Mouse (Mus musculus) limb, embryonic 14.5 days (tissue): ENCODE data around the gene Lhfpl3. TPM values are rescaled to one million over a fixed set of nuclear protein-coding genes. Genes with fewer than 3 reads are reported as not detected.

Experiments
- ATAC-seq: fragments of 200-750 bp; cut with Nextera tagmentation; 2 replicates; pipeline ENCODE4 v1.8.0; 2017; ENCODE audit warnings: low read depth, moderate number of reproducible peaks, moderate TSS enrichment; ENCODE audit not compliant: low FRiP score
- DNase-seq: peaks from one replicate; pipeline ENCODE4 v3.0.0-alpha.2; 2015; ENCODE audit warnings: low spot score
- H3K27ac ChIP-seq: fragments of 300-500 bp; sonication (generic); replicated peaks from 2 replicates; pipeline ENCODE4 v1.5.1; 2014; ENCODE audit warnings: low read depth, mild to moderate bottlenecking, low read length, moderate library complexity, mixed read lengths
- H3K27me3 ChIP-seq: fragments of 300-500 bp; sonication (generic); 2 replicates; pipeline ENCODE4 v1.6.1; 2014; ENCODE audit warnings: low read length, mixed read lengths; ENCODE audit not compliant: control insufficient read depth, insufficient read depth
- H3K36me3 ChIP-seq: fragments of 300-500 bp; sonication (generic); 2 replicates; pipeline ENCODE4 v1.6.1; 2014; ENCODE audit warnings: mild to moderate bottlenecking, low read length, moderate library complexity, mixed read lengths; ENCODE audit not compliant: control insufficient read depth, insufficient read depth
- H3K4me1 ChIP-seq: fragments of 300-500 bp; sonication (generic); 2 replicates; pipeline ENCODE4 v1.6.1; 2014; ENCODE audit warnings: antibody characterized with exemption, low read length, mixed read lengths; ENCODE audit not compliant: control insufficient read depth, insufficient read depth
- H3K4me2 ChIP-seq: fragments of 300-500 bp; sonication (generic); replicated peaks from 2 replicates; pipeline ENCODE4 v1.6.1; 2014; ENCODE audit warnings: low read depth, mild to moderate bottlenecking, low read length, moderate library complexity; ENCODE audit not compliant: severe bottlenecking
- H3K4me3 ChIP-seq: fragments of 300-500 bp; sonication (generic); replicated peaks from 2 replicates; pipeline ENCODE4 v1.5.1; 2014; ENCODE audit warnings: low read length
- H3K9ac ChIP-seq: fragments of 300-500 bp; sonication (generic); 2 replicates; pipeline ENCODE4 v1.6.1; 2014; ENCODE audit warnings: mild to moderate bottlenecking, low read depth, low read length, moderate library complexity; ENCODE audit not compliant: severe bottlenecking
- H3K9me3 ChIP-seq: fragments of 300-500 bp; sonication (generic); 2 replicates; pipeline ENCODE4 v1.6.1; 2016; ENCODE audit warnings: low read length; ENCODE audit not compliant: control insufficient read depth
- POLR2A ChIP-seq: fragments of 200-500 bp; IDR thresholded peaks from 2 replicates; pipeline ENCODE4 v1.8.0; 2012; ENCODE audit warnings: inconsistent platforms, mild to moderate bottlenecking, moderate library complexity, borderline replicate concordance; ENCODE audit not compliant: insufficient read depth, insufficient read length; ENCODE audit errors: extremely low read depth
- WGBS: fragments of 180-500 bp; shearing (Covaris S2); extraction: QIAGEN DNeasy Blood & Tissue Kit; methylation state at CpG from one replicate; pipeline ENCODE4 v1.1.7; 2014; 5-methylcytosine and 5-hydroxymethylcytosine counted together
- polyA plus RNA-seq, 2 experiments: library from polyadenylated mRNA; depleted of rRNA in 1 of 2; stranded (reverse) in 1 of 2; unstranded in 1 of 2; fragments of >200 nt; fragmentation: Nextera tagmentation in 1 of 2; extraction: Ambion mirVana in 1 of 2; gene quantifications; 2 replicates each; pipeline versions ENCODE4 v1.2.1 to v1.2.3; 2012 to 2014

Lhfpl3 gene
- polyA plus RNA-seq, 2 experiments: 0.72 to 0.82 TPM

- Histone ChIP-seq H3K9me3 (no peaks in the 10 kb centered on the region), H3K36me3 (no peaks in the 10 kb centered on the region), H3K4me1 (0 out of 2 replicates have a peak, but pooled peaks cover 3% of the 10 kb centered on the region), H3K27me3 (no peaks in the 10 kb centered on the region), H3K4me3 (no peak overlapping the region), H3K9ac (no peak overlapping the region), H3K27ac (no peak overlapping the region), H3K4me2 (no peak overlapping the region)
- ATAC-seq (no peak), DNase-seq (no peak)
- WGBS: 42% methylated on average over 9 of the region's 9 CpGs
- TF ChIP-seq POLR2A: no peak
Measured at GRCm38 (mm10) chr5:23249896-23250875, 504.3 kb downstream of the Lhfpl3 start.

GRCm38 (mm10) chr5:23251462-23252224 is 505.8 kb downstream of the Lhfpl3 start:
- Histone ChIP-seq H3K27ac (peak overlapping the region; percentile 48; the same call in 1 of the 2 replicates), H3K4me1 (0 out of 2 replicates have a peak, but pooled peaks cover 3% of the 10 kb centered on the region), H3K4me2 (no peak overlapping the region), H3K9me3 (no peaks in the 10 kb centered on the region), H3K36me3 (no peaks in the 10 kb centered on the region), H3K9ac (no peak overlapping the region), H3K27me3 (no peaks in the 10 kb centered on the region), H3K4me3 (no peak overlapping the region)
- no peak for TF ChIP-seq POLR2A
- 42% methylated on average over 11 of the region's 12 CpGs for WGBS
- DNase-seq (peak; percentile 15), ATAC-seq (no peak)

- WGBS: 43% methylated on average over 3 of the region's 3 CpGs
- no peak overlapping the region for H3K4me2 ChIP-seq
- no peak overlapping the region for H3K9ac ChIP-seq
- DNase-seq: no peak
- H3K27me3 ChIP-seq: no peaks in the 10 kb centered on the region
- H3K27ac ChIP-seq: no peak overlapping the region
- H3K4me3 ChIP-seq: no peak overlapping the region
- 0 out of 2 replicates have a peak, but pooled peaks cover 3% of the 10 kb centered on the region for H3K4me1 ChIP-seq
- no peaks in the 10 kb centered on the region for H3K9me3 ChIP-seq
- no peak for TF ChIP-seq POLR2A
- ATAC-seq: no peak
- no peaks in the 10 kb centered on the region for H3K36me3 ChIP-seq
Measured at GRCm38 (mm10) chr5:23255816-23256418, 510.1 kb downstream of the Lhfpl3 start.

GRCm38 (mm10) chr5:23273309-23273708 is 527.5 kb downstream of the Lhfpl3 start:
- DNase-seq (no peak), ATAC-seq (no peak)
- no peaks in the 10 kb centered on the region for H3K9me3 ChIP-seq
- WGBS: 75% methylated on average over 3 of the region's 3 CpGs
- no peak overlapping the region for H3K27ac ChIP-seq
- no peaks in the 10 kb centered on the region for H3K27me3 ChIP-seq
- no peaks in the 10 kb centered on the region for H3K4me1 ChIP-seq
- no peak for TF ChIP-seq POLR2A
- H3K4me3 ChIP-seq: no peak overlapping the region
- no peaks in the 10 kb centered on the region for H3K36me3 ChIP-seq
- no peak overlapping the region for H3K4me2 ChIP-seq
- no peak overlapping the region for H3K9ac ChIP-seq

GRCm38 (mm10) chr5:23279364-23279763 is 533.5 kb downstream of the Lhfpl3 start:
- whole genome bisulfite sequencing: 88% methylated on average over 7 of the region's 7 CpGs
- Histone ChIP-seq H3K4me2 (no peak overlapping the region), H3K27ac (no peak overlapping the region), H3K4me1 (no peaks in the 10 kb centered on the region), H3K9me3 (no peaks in the 10 kb centered on the region), H3K4me3 (no peak overlapping the region), H3K36me3 (no peaks in the 10 kb centered on the region), H3K9ac (no peak overlapping the region), H3K27me3 (no peaks in the 10 kb centered on the region)
- ATAC-seq: no peak
- TF ChIP-seq POLR2A: no peak
- no peak for DNase-seq
